Mouse (Mus musculus) liver, embryonic 14.5 days (tissue): Measurements from ENCODE around the gene Emc10.

Experiments used
- CTCF ChIP-seq: IDR thresholded peaks from 2 replicates; pipeline ENCODE4 v1.5.1; 2016; ENCODE audit warnings: antibody characterized with exemption, low read depth, control low read depth
- EP300 ChIP-seq: IDR thresholded peaks from 2 replicates; pipeline ENCODE4 v1.6.1; 2016; ENCODE audit warnings: antibody characterized with exemption, low read depth

- TF ChIP-seq CTCF (no peak), EP300 (no peak)
Measured at GRCm38 (mm10) chr7:44531946-44532732, 35.8 kb upstream of the Emc10 start, which contains the start of gene Spib.
